Mouse (Mus musculus): ENCODE data around the gene Hoxa3.

The Hoxa3 gene

DNA sequence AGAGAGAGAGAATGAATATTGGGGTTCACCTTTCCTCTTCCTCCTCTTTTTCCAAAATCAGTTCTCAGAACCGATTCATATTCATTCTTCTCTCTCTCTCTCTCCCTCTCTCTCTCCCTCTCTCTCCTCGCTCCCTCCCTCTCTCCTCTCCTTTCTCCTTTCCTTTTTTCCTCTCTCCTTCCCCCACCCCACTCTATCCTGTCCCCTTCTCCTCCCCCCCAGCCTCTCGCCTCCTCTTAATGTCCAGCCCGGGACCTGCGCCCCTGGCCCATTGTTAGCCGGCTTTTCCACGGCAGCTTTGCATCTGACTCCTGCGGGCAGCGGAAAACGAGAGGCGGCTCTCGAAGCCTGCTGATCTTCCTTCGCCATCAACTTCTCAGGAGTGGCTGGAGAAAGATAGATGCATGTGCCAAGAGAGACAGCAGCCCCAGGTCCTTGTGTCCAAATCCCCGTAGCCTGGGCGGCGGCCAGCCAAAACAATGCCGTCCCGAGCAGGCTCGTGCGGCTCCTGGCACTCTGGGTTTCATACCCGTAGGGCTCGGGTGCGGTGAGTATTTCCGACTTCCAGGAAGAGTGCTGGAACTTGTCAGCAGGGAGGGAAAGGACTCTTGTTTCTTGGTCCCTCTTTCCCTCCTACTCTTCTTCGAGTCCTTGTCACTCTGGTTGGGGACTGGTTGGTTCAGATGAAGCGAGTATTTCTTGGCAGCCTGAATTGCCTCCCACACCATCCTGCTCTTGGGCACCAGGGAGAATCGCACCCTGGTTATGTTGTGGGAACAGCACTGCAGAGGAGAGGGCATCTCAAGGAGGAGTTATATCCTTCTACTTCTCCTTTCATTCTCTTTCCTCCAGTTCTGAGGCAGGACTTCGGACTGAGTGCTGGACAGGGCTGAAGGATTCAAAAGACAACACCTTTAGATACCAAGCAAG is 47.4 kb downstream of the Hoxa3 start:
- peak in 1 of 2 experiments; percentile 30 for DNase-seq

DNA sequence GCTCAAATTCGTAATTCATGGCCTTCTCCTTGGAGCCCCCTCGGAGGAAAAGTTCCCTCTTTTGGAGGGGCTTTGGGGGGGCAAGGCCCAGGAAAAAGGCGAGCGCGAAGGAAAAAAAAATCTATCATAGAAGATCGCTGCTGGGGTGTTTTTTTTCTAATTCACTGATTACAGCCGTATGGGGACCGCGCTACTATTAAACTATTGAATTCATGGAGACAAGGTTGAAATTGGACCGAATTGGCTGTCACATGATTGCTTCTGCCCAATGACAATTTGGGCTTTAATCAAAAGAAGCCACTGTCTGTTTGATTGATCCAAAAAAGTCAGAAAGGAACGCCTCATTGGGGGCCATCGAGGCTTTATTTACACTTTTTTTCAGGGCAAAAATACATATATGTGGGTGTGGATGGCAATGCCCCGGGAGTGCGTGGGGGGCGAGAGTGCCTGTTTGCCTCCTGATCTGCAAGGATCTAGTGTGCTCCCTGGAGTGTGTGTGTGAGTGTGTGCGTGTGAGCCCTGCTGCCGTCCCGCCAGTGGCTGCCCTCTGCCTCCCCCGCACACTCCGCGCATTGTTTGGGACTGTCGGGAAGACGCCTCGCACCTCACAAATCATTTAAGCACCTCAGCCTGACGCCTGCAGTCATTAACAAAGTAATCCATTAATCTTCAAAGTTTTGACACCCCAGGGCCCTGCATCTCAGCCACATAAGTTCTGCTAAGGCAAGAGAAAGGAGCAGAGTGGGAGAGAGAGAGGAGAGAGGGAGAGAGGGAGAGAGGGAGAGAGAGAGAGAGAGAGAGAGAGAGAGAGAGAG is 48.3 kb downstream of the Hoxa3 start, which contains the start of gene Hoxa2:
Gene Hoxa2, minus strand, starts transcription at position 206 of the 815 bp plus-strand sequence.
- DNase-seq = no peak

DNA sequence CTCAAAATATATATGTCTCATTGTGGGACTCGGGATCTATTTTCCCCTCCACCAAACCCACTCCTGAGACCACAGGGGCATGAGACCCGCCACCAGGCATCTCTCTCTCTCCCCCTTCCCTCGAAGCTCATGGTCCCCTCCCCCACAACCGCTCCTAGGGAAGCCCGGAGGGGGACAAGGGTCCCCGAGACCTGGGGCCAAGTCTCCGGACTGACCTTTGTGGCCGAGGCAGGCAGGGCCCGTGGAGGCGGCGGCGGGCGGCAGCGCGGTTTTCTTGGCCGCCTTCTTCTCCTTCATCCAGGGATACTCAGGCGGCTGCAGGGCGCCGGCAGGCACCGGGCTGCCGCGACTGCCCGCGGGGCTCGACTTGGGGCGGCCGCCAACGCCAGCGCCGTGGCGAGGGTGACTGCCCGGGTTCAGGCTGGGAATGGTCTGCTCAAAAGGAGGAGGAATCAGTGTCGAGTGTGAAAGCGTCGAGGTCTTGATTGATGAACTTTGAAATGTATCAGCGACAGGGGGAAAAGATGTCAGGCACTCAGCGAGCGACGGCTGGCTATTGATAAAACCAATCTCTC is 49.0 kb downstream of the Hoxa3 start:
- no peak for DNase-seq

DNA sequence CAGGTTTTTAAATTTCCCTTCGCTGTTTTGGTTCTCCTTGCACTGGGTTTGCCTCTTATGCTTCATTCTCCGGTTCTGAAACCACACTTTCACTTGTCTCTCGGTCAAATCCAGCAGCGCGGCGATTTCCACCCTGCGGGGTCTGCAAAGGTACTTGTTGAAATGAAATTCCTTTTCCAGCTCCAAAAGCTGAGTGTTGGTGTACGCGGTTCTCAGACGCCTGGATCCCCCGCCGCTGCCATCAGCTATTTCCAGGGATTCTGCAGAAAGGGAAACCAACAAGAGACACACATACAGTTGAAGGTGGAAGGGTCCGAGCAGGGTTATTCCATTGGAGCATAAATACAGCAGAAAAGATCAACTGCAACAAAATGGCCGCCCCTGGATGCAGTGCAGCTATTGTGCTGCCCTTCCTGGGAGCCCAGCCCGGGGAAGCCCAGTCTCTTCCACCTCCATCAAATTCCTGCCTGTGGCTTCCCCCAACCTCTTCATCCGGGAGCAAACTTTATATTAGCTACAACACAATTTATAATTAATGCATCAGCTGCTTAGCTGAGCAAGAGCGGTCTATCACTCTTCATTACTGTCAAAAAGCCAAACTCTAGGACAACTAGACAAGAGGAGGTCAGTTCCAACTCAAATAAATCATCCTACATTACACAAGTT is 49.6 kb downstream of the Hoxa3 start:
- no peak for DNase-seq

DNA sequence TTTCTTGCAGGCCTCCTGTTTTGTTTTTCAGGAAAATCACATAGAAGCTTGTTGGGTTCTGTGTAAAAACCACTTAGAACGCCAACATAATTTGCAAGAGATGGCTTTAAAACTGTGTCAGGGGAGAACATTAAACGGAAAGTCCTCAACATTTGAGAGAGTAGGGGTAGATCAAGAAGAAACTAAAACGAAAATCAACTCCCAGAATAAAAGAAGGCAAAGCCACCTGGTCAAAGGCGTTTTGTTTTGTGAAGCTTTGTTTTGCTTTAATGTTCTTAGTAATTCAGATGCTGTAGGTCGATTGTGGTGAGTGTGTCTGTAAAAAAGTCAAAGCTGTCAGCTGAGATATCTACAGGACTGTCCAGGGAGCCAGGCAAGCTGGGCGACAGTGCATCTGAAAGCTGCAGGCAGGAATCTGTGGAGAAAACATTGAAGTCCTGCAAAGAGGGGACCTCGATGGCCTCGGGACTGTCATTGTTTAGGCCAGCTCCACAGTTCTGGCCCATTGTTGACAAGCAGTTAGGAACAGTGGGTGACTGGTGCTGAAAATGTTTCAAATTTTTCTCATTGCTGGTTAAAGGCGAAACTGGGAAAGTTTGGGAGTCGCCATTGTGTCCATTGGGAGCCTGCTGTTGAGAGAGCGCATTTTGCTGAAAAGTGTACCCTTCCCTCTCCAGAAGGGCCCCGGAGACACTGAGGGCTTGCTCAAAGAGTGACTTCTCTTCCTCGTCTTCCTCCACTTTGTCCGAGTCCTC is 50.3 kb downstream of the Hoxa3 start:
- no peak for DNase-seq

DNA sequence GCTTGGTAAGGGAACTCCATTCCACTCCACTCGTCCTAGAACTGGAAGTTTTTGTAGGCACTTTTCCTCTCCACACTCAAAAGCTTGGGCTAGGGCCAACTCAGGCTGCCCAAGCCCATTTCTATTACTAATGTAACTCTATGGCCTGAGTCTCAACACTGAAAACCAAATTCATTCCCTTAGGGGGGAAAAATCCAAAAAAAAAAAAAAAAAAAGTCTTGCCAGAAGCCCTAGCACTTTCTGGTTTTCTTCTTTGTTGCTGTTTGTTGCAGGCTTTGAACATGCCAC is 51.1 kb downstream of the Hoxa3 start:
- DNase-seq = no peak

DNA sequence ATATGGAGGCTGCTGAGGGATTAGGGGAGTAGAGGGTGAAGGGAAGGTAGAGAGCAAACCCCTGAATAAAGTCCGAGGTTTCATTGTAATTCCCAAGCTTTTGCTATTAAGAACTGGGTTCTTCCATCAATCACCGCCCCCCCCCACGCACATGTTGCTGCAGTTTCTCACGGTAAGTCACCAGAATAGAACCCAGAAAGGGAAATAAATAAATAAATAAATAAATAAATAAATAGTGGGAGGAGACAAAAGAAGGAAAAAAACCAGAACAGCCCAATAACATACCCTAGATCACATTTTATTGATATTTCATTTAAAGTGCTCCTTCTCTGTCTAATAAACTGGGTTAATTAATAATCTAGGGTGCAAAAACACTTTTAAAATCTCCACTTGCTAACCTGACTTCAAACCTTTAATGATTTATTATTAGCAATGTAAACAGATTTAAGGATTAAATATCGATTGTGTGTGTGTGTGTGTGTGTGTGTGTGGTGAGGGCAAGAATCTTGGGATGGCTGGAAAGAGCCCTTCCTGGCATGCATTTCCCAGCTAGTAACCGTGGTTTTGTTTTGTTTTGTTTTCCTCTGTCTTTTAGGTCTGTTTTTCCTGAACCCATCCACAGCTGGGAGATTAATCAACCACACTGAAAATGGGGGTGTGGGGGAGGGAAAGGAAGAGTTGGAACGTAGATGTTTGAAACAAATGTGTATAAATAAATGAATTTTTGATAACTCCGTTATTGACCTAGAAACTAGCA is 51.6 kb downstream of the Hoxa3 start:
- DNase-seq = no peak

DNA sequence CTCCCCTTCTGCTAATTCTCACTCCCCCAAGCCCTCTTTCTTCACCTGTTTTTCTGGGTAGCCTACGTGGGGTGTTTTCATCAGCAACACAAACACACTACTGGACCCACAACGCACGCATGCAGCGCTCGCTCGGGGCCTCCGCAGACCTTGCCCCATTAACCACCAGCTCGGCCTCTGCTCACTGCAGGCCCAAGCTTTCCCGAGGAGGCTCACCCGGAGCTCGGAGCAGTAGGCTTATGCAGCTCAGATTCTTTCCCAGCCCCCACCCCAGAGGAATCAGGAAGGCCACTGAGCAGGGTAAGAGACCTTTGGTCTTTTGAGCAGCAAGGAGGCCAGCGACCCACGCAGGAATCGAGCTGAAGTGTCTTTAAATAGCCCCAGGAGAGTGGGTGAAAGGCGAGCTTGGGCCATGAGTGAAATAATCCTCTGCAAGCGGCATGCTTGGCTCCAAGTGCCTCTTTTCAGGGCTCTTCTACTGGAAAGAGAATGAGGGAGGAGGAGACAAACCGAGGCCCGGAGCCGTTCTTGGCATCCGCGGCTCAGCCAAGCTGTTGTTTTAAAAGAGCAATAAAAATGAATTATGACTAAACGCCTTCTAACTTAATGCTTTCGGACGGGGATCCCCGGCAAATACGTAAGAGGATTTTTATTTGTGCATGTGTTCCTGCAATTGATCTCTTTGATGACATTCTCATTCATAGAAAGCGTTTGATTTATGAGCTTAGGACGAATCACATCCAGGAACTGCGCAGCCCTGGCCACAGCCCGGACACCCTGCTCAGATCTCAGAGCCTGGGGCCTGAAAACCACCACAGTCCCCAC is 52.4 kb downstream of the Hoxa3 start:
- DNase-seq = peak; percentile 77 to 80

DNA sequence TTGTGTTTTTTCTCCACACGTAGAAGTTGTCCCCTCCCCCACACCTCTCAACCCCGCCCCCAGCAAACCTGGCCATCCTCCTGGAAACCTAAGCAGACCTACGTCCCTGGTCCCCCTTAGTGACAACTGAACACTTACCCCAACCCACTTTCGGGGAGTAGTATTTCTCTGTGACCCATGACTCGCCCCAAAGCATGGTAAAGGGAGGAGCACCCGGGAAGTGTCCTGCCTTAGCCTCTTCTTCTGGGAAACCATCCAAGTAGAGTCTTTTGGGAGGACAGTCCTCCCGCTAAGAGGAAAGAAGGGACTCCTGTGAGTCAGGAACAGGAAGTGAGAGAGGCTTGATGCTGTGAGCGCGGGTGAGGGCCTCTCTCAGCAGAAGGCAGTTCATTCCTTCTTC is 53.2 kb downstream of the Hoxa3 start:
- DNase-seq = no peak

DNA sequence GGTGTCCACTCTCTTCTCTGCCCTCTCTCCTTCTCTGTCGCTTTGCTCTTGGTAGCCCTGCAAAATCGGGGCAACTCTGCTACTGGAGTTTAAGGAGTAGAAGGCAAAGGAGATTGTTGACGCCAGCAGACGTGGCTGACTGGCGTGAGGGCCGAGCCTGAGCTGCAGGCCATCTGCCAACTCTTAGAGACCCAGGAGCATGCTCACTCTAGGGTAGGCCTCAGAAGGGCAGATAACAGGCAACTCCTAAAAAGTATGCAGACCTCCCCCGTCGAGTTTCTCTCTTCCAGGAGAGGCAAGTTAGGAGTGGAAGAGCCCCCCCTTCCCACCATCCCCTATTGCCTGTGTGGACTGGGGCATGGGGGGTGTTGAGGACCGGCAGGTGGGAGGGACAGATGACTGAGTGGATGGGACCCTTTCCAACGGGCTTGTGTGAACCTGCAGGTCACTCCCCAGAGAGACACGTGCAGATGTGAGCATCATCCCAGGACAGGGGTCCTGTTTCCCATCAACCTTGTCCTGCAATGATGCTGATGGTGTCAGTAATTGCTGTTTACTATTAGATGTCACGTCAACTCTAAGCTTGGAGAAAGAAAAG is 53.9 kb downstream of the Hoxa3 start:
- no peak for DNase-seq

DNA sequence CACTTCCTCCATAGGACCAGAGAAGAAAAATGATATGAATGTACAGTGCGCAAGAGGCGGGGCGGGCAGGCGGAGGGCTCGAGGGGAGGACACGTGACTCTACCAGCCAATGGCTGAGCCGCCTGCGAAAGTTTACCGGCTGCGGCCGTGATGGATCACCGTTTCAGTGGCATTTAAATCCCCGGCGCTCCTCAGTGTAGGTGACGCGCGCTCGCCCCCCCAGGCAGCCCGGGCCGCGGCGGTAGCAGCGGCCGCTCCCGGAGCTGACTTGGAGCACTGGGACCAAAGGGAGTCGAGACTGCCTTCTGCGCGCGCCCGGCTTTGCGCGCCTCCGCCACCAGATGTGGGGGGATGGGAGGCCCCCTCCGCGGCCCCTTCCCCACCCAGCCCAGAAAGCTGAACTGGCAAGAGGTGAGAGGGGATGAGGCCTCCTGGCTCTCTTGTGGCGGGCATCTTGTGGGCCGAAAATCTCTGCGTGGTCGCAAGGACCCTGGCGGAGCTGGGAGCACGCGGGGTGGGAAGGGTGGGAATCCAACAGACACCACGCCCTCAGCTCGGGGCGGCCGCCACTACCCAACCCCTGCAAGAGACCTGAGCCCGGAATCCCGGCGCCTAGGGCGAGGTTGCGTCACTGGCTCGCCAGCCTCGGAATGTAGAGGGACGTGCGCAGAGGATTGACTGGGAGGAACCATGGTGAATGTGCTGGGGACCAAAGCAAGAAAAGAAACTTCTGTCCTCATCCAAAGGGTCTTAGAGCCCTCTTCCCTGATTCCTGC is 54.7 kb downstream of the Hoxa3 start, which contains the start of gene Hoxa1:
Gene Hoxa1, minus strand, starts transcription at position 42 of the 776 bp plus-strand sequence.
- DNase-seq = peak; percentile 88 to 89

DNA sequence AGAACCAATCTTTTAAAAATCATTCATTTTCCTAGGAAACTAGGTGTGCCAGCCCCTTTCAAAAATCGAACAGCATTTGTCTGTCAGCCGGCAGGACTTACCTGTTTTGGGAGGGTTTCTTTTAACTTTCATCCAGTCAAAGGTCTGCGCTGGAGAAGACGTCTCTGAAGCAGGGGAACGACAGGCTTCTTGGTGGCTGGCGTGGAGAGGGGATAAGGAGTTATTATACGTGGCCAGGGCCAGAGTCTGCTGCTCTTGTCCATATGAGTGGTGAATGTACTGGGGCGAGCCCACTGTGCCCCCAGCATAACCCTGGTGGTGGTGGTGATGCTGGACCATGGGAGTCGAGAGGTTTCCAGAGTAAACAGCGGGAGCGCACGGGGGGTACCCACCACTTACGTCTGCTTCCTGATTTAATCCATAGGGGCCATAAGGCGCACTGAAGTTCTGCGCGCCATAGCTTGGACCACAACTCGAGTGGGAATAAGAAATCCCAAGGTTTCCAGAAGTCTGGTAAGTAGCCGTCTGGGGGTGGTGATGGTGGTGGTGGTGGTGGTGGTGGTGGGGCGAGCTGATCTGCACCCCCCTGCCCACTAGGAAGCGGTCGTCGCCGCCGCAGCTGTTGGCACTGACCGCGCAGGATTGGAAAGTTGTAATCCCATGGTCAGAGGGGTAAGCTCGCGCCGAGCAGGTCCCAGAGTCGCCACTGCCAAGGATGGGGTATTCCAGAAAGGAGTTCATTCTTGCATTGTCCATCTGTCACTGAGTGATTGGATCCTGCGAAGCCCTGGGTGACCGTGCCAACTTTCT is 55.5 kb downstream of the Hoxa3 start:
- DNase-seq = no peak

DNA sequence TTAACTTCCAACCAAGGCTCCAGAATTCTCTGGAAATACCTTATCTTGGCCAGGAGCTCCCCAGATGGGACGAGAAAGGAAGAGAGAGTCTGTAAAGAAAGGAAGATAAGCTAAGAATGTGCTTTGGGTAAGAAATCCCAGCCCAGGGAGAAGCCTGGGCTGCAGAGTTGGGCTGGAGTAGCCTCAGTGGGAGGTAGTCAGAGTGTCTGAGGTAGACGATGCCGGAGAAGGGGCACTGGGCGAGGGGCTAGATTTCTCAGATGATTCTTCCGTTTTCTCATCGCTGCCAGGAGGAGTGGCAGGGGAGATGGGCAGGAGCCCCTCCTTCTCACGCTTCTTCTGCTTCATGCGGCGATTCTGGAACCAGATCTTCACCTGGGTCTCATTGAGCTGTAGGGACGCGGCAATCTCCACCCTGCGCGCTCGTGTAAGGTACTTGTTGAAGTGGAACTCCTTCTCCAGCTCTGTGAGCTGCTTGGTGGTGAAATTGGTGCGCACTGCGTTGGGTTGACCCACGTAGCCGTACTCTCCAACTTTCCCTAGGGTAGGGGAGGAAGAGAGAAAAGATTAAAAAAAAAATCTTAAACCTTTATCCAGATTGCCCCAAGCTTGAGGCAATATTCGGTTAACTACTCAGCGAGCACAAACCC is 56.5 kb downstream of the Hoxa3 start:
- DNase-seq = no peak

DNA sequence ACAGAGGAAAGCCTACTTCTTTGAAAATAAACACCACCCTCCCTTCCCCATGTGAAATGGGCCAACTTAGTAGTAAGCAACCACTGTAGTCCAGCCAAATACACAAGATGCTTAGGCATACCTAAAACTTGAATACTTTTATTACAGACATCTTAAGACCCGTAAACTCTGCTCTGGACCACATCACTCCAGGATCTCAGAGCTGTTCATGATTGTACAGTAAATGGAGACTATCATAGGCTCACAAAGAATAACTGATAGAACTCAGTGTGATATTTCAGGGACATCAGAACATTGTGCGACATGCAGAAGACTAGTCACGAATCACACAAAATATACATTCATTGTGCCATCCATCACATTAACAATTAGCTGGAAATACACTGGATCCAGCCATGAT is 57.7 kb downstream of the Hoxa3 start:
- no peak for DNase-seq

DNA sequence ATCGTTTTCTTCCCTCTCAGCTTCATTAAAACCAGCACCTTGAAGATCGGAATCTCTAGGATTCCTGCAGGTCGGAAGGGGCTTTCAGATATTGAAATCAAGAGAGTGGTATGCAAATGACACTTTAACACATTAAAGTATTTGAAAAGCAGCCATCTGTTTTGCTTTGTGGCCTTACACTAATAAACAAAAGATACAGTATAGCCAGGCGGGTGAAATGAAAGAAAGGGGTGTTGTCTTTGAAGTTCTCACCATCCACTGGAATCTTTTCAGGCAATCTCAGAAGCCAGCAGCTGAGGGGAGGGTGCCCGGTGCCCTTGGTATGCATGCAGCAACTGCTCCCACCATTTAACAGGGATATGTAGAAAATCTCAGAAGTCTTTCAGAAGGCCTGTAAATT is 59.1 kb downstream of the Hoxa3 start:
- DNase-seq = no peak

DNA sequence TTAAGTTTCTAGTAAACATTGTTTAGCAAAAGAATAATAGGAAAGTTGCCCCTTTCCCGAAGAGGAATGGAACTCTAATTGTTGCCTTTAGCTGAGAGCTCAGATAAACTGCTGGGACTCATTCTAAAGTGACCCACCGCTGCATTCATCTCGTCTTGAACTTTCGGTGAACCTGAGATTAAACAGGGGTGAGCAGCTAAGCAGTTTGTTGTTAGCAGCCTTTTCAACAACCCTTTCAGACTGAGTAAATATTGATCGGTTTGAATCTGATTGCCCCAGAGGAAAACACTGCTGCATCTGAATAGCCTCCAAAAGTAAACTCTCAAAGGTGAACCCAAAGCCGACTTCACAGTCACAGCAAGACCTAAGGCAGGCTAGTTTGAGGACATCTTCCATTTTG is 59.9 kb downstream of the Hoxa3 start:
- DNase-seq = no peak

DNA sequence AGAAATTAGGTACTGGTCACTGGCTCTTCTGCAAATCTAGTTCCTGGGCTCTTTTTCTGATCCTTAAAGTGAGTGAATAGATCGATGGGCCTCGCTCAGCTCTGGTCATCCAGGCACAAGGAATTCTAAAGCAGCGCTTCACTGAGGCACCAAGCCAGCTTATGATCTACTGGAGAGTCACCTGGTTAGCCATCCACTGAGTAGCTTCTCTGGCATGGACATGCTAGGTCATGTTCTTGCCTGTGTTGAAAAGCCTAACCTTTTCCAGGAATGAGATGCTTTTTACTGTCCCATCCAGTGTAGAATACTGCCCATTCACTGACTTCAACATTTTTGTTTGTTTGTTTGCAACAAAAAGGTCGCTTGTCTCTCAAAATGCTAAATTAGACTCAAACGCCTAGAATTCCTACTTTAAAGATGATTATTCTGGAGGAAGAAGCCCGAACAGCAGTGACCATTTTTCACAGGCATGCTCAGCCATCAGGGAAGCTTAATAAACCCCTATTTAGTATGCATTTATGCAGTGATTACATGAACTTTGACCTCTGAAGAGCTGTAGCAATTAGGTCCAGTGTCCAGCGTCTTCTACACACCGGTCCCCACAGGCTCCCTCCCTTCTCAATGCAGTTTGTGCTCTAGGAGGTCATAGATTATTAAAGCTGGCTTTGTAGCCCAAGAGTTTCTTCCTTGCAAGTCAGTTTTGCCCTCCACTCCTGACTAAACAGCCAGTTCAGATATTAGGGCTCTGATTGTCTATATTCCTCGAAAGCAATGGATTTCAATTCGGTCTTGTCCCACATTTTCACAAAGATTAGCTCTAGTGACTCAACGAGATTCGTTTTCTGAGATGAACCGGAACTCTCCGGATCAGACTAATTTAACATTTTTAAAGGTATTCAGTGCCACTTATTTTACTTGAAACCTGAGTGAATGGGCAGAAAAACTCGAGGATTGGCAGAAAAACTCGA is 60.6 kb downstream of the Hoxa3 start:
- no peak for DNase-seq
